Mouse (Mus musculus): ENCODE data around the gene Dennd4c. TPM values are rescaled to one million over a fixed set of nuclear protein-coding genes. Genes with fewer than 3 reads are reported as not detected.

Dennd4c gene
- polyA plus RNA-seq (2012; ENCODE audit: low replicate concordance), result 3.6 and 12.3 TPM in 2 replicates

GRCm38 (mm10) chr4:86748336-86749291 lies at the start of gene Dennd4c:
Gene Dennd4c, plus strand, starts transcription at chr4:86748555.

GRCm38 (mm10) chr4:86857113-86858069 lies 109.0 kb downstream of the Dennd4c start, which contains the start of gene Rps6:
Gene Rps6, minus strand, starts transcription at chr4:86857412.

GRCm38 (mm10) chr4:86874146-86874847 lies 125.9 kb downstream of the Dennd4c start, which contains the start of gene Acer2:
Gene Acer2, plus strand, starts transcription at chr4:86874396.

Other genes starting within 250 kb of the Dennd4c start
- gene Saxo1, start 190.2 kb upstream of the Dennd4c start, polyA plus RNA-seq (2012; ENCODE audit: low replicate concordance), result not detected in 2 replicates
- 53.1 and 86.6 TPM in 2 replicates for gene Rraga, start 172.9 kb upstream of the Dennd4c start, polyA plus RNA-seq (2012; ENCODE audit: low replicate concordance)
- gene Haus6, start 136.5 kb upstream of the Dennd4c start, polyA plus RNA-seq (2012; ENCODE audit: low replicate concordance), result 26.3 and 33.9 TPM in 2 replicates
- gene Plin2, start 78.5 kb upstream of the Dennd4c start, polyA plus RNA-seq (2012; ENCODE audit: low replicate concordance), result 4.0 and 12.3 TPM in 2 replicates
- gene Rps6, start 108.9 kb downstream of the Dennd4c start, polyA plus RNA-seq (2012; ENCODE audit: low replicate concordance), result 112 and 228 TPM in 2 replicates
- gene Acer2, start 125.8 kb downstream of the Dennd4c start, polyA plus RNA-seq (2012; ENCODE audit: low replicate concordance), result 0.08 and 0.71 TPM in 2 replicates